19 mouse cellular contexts compared by ENCODE assay signal in the genomic region with DNA sequence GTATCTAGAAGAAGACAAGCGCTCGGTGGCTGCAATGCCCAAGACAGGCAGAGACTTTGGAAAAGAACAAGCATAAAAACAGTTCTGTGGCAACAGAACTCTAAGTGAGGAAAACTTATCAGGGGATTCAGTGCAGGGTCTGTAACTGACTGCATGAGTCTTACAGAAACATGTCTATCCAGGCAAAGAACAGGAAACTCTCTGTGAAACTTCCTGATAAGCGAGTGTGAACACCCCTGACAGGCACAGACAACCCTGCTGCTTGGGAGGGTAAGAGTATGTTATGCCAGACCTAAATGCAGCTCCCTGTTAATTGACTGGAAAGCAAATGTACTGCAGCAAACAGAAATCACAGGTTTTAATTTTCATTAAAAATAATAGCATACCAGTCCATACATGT.
"Had no signal": no experiment of that assay in that cellular context is flagged by ENCODE, and none has a peak within 500 bp of the region (broad histone marks: within the 10 kb centered on the region; RNA-seq: fewer than 3 reads in every experiment).

No protein-coding gene starts in this region.

- H3K4me1 ChIP-seq: liver, embryonic 15.5 days had no signal

- H3K27me3 ChIP-seq: liver, embryonic 15.5 days; megakaryocyte, embryonic 14.5 days had no signal

- H3K4me3 ChIP-seq: liver, embryonic 15.5 days; megakaryocyte, embryonic 14.5 days had no signal

- H3K4me2 ChIP-seq: liver, embryonic 15.5 days; midbrain, embryonic 11.5 days had no signal

- DNase-seq: kidney, adult 18-20 months; kidney, adult 9 months; kidney, postnatal 14 days; kidney, postnatal 4 days; lung, adult 2 months; lung, postnatal 14 days; midbrain, embryonic 14.5 days; right cerebral cortex, postnatal 14 days; right cerebral cortex, postnatal 4 days; thymus, adult 2 months; thymus, postnatal 14 days; thymus, postnatal 4 days had no signal

- H3K27ac ChIP-seq: liver, embryonic 15.5 days; macrophage; stomach, postnatal 0 days had no signal

- H3K9ac ChIP-seq: liver, embryonic 15.5 days had no signal

- H3K9me3 ChIP-seq: liver, embryonic 15.5 days; megakaryocyte, embryonic 14.5 days had no signal

- ATAC-seq: inflammation-experienced regulatory T-cells, adult 6 months; intestine, embryonic 16.5 days had no signal
